Mouse (Mus musculus): Measurements from ENCODE around the gene Lyz2. TPM values are rescaled to one million over a fixed set of nuclear protein-coding genes. Genes with fewer than 3 reads are reported as not detected.

Lyz2 gene
- 12.8 and 13.7 TPM in 2 replicates for polyA plus RNA-seq (2014; fragmentation: Nextera tagmentation; extraction: Ambion mirVana)

GRCm38 (mm10) chr10:117282049-117282448, at the start of gene Lyz2:
Gene Lyz2, minus strand, starts transcription at chr10:117282321.
- ATAC-seq (ENCODE audit: low FRiP score) (no peak), DNase-seq (ENCODE audit: low spot score, missing footprints) (no peak)
- Histone ChIP-seq H3K27ac (ENCODE audit: low read depth, low read length) (no peak within 1 kb of the TSS), H3K4me2 (no peak within 1 kb of the TSS), H3K27me3 (ENCODE audit: control insufficient read depth, insufficient read depth, low read length) (no peaks in the 10 kb centered on the region), H3K4me3 (ENCODE audit: low read depth, low read length) (no peak within 1 kb of the TSS), H3K36me3 (ENCODE audit: control insufficient read depth, insufficient read depth, low read length) (no peaks in the 10 kb centered on the region), H3K9ac (ENCODE audit: low read length) (no peak within 1 kb of the TSS), H3K4me1 (ENCODE audit: control insufficient read depth, insufficient read depth, low read length) (no peaks in the 10 kb centered on the region), H3K9me3 (ENCODE audit: control insufficient read depth, low read length) (no peaks in the 10 kb centered on the region)
- 70% methylated on average over 4 of the region's 4 CpGs for WGBS

- WGBS = 83% methylated on average over 5 of the region's 5 CpGs
- Histone ChIP-seq H3K4me3 (ENCODE audit: low read depth, low read length) (no peak overlapping the region), H3K36me3 (ENCODE audit: control insufficient read depth, insufficient read depth, low read length) (no peaks in the 10 kb centered on the region), H3K9ac (ENCODE audit: low read length) (no peak overlapping the region), H3K4me1 (ENCODE audit: control insufficient read depth, insufficient read depth, low read length) (no peaks in the 10 kb centered on the region), H3K27me3 (ENCODE audit: control insufficient read depth, insufficient read depth, low read length) (no peaks in the 10 kb centered on the region), H3K4me2 (no peak overlapping the region), H3K27ac (ENCODE audit: low read depth, low read length) (no peak overlapping the region), H3K9me3 (ENCODE audit: control insufficient read depth, low read length) (no peaks in the 10 kb centered on the region)
- no peak for DNase-seq (ENCODE audit: low spot score, missing footprints)
- no peak for ATAC-seq (ENCODE audit: low FRiP score)
Measured at GRCm38 (mm10) chr10:117330521-117330920, 48.4 kb upstream of the Lyz2 start.

- no peaks in the 10 kb centered on the region for H3K4me1 ChIP-seq (ENCODE audit: control insufficient read depth, insufficient read depth, low read length)
- no peaks in the 10 kb centered on the region for H3K36me3 ChIP-seq (ENCODE audit: control insufficient read depth, insufficient read depth, low read length)
- no peak overlapping the region for H3K27ac ChIP-seq (ENCODE audit: low read depth, low read length)
- no peak overlapping the region for H3K4me2 ChIP-seq
- no peak overlapping the region for H3K9ac ChIP-seq (ENCODE audit: low read length)
- ATAC-seq (ENCODE audit: low FRiP score) (no peak), DNase-seq (ENCODE audit: low spot score, missing footprints) (no peak)
- H3K9me3 ChIP-seq (ENCODE audit: control insufficient read depth, low read length) = no peaks in the 10 kb centered on the region
- no peak overlapping the region for H3K4me3 ChIP-seq (ENCODE audit: low read depth, low read length)
- WGBS = 92% methylated on average over 7 of the region's 7 CpGs
- H3K27me3 ChIP-seq (ENCODE audit: control insufficient read depth, insufficient read depth, low read length) = no peaks in the 10 kb centered on the region
Measured at GRCm38 (mm10) chr10:117323782-117324181, 41.7 kb upstream of the Lyz2 start.

- Histone ChIP-seq H3K27ac (ENCODE audit: low read depth, low read length) (no peak overlapping the region), H3K36me3 (ENCODE audit: control insufficient read depth, insufficient read depth, low read length) (no peaks in the 10 kb centered on the region), H3K4me2 (no peak overlapping the region), H3K27me3 (ENCODE audit: control insufficient read depth, insufficient read depth, low read length) (no peaks in the 10 kb centered on the region), H3K4me3 (ENCODE audit: low read depth, low read length) (no peak overlapping the region), H3K9ac (ENCODE audit: low read length) (no peak overlapping the region), H3K9me3 (ENCODE audit: control insufficient read depth, low read length) (no peaks in the 10 kb centered on the region), H3K4me1 (ENCODE audit: control insufficient read depth, insufficient read depth, low read length) (no peaks in the 10 kb centered on the region)
- 93% methylated on average over 5 of the region's 5 CpGs for WGBS
- no peak for ATAC-seq (ENCODE audit: low FRiP score)
- no peak for DNase-seq (ENCODE audit: low spot score, missing footprints)
Measured at GRCm38 (mm10) chr10:117322630-117323029, 40.5 kb upstream of the Lyz2 start.

GRCm38 (mm10) chr10:117320571-117320981, 38.5 kb upstream of the Lyz2 start:
- Histone ChIP-seq H3K9me3 (ENCODE audit: control insufficient read depth, low read length) (no peaks in the 10 kb centered on the region), H3K4me2 (no peak overlapping the region), H3K4me3 (ENCODE audit: low read depth, low read length) (no peak overlapping the region), H3K4me1 (ENCODE audit: control insufficient read depth, insufficient read depth, low read length) (no peaks in the 10 kb centered on the region), H3K27me3 (ENCODE audit: control insufficient read depth, insufficient read depth, low read length) (no peaks in the 10 kb centered on the region), H3K27ac (ENCODE audit: low read depth, low read length) (no peak overlapping the region), H3K36me3 (ENCODE audit: control insufficient read depth, insufficient read depth, low read length) (no peaks in the 10 kb centered on the region), H3K9ac (ENCODE audit: low read length) (no peak overlapping the region)
- DNase-seq (ENCODE audit: low spot score, missing footprints) (no peak), ATAC-seq (ENCODE audit: low FRiP score) (no peak)
- 71% methylated on average over 3 of the region's 3 CpGs for WGBS

- Histone ChIP-seq H3K9me3 (ENCODE audit: control insufficient read depth, low read length) (no peaks in the 10 kb centered on the region), H3K27me3 (ENCODE audit: control insufficient read depth, insufficient read depth, low read length) (no peaks in the 10 kb centered on the region), H3K4me1 (ENCODE audit: control insufficient read depth, insufficient read depth, low read length) (no peaks in the 10 kb centered on the region), H3K9ac (ENCODE audit: low read length) (no peak overlapping the region), H3K36me3 (ENCODE audit: control insufficient read depth, insufficient read depth, low read length) (no peaks in the 10 kb centered on the region), H3K27ac (ENCODE audit: low read depth, low read length) (no peak overlapping the region), H3K4me3 (ENCODE audit: low read depth, low read length) (no peak overlapping the region), H3K4me2 (no peak overlapping the region)
- 95% methylated on average over 11 of the region's 11 CpGs for WGBS
- DNase-seq (ENCODE audit: low spot score, missing footprints) = no peak
- ATAC-seq (ENCODE audit: low FRiP score) = no peak
Measured at GRCm38 (mm10) chr10:117316391-117316790, 34.3 kb upstream of the Lyz2 start.

GRCm38 (mm10) chr10:117313133-117313532, 31.0 kb upstream of the Lyz2 start:
- ATAC-seq (ENCODE audit: low FRiP score) (no peak), DNase-seq (ENCODE audit: low spot score, missing footprints) (no peak)
- H3K4me3 ChIP-seq (ENCODE audit: low read depth, low read length) = no peak overlapping the region
- 85% methylated on average over 2 of the region's 2 CpGs for WGBS
- H3K9ac ChIP-seq (ENCODE audit: low read length) = no peak overlapping the region
- no peak overlapping the region for H3K27ac ChIP-seq (ENCODE audit: low read depth, low read length)
- no peaks in the 10 kb centered on the region for H3K36me3 ChIP-seq (ENCODE audit: control insufficient read depth, insufficient read depth, low read length)
- no peaks in the 10 kb centered on the region for H3K9me3 ChIP-seq (ENCODE audit: control insufficient read depth, low read length)
- H3K27me3 ChIP-seq (ENCODE audit: control insufficient read depth, insufficient read depth, low read length) = no peaks in the 10 kb centered on the region
- no peak overlapping the region for H3K4me2 ChIP-seq
- H3K4me1 ChIP-seq (ENCODE audit: control insufficient read depth, insufficient read depth, low read length) = no peaks in the 10 kb centered on the region

GRCm38 (mm10) chr10:117312168-117312567, 30.0 kb upstream of the Lyz2 start:
- DNase-seq (ENCODE audit: low spot score, missing footprints) (no peak), ATAC-seq (ENCODE audit: low FRiP score) (no peak)
- H3K36me3 ChIP-seq (ENCODE audit: control insufficient read depth, insufficient read depth, low read length) = no peaks in the 10 kb centered on the region
- H3K4me3 ChIP-seq (ENCODE audit: low read depth, low read length) = no peak overlapping the region
- 78% methylated on average over 8 of the region's 8 CpGs for WGBS
- H3K27me3 ChIP-seq (ENCODE audit: control insufficient read depth, insufficient read depth, low read length) = no peaks in the 10 kb centered on the region
- no peaks in the 10 kb centered on the region for H3K9me3 ChIP-seq (ENCODE audit: control insufficient read depth, low read length)
- H3K4me1 ChIP-seq (ENCODE audit: control insufficient read depth, insufficient read depth, low read length) = no peaks in the 10 kb centered on the region
- no peak overlapping the region for H3K27ac ChIP-seq (ENCODE audit: low read depth, low read length)
- no peak overlapping the region for H3K4me2 ChIP-seq
- no peak overlapping the region for H3K9ac ChIP-seq (ENCODE audit: low read length)

GRCm38 (mm10) chr10:117304371-117304770, 22.2 kb upstream of the Lyz2 start:
- Histone ChIP-seq H3K36me3 (ENCODE audit: control insufficient read depth, insufficient read depth, low read length) (no peaks in the 10 kb centered on the region), H3K4me3 (ENCODE audit: low read depth, low read length) (no peak overlapping the region), H3K27ac (ENCODE audit: low read depth, low read length) (no peak overlapping the region), H3K9ac (ENCODE audit: low read length) (no peak overlapping the region), H3K27me3 (ENCODE audit: control insufficient read depth, insufficient read depth, low read length) (no peaks in the 10 kb centered on the region), H3K9me3 (ENCODE audit: control insufficient read depth, low read length) (no peaks in the 10 kb centered on the region), H3K4me1 (ENCODE audit: control insufficient read depth, insufficient read depth, low read length) (no peaks in the 10 kb centered on the region), H3K4me2 (no peak overlapping the region)
- WGBS = 95% methylated on average over 5 of the region's 5 CpGs
- DNase-seq (ENCODE audit: low spot score, missing footprints) (no peak), ATAC-seq (ENCODE audit: low FRiP score) (no peak)

GRCm38 (mm10) chr10:117301688-117302087, 19.6 kb upstream of the Lyz2 start:
- Histone ChIP-seq H3K4me2 (no peak overlapping the region), H3K36me3 (ENCODE audit: control insufficient read depth, insufficient read depth, low read length) (no peaks in the 10 kb centered on the region), H3K9ac (ENCODE audit: low read length) (no peak overlapping the region), H3K27ac (ENCODE audit: low read depth, low read length) (no peak overlapping the region), H3K4me1 (ENCODE audit: control insufficient read depth, insufficient read depth, low read length) (no peaks in the 10 kb centered on the region), H3K27me3 (ENCODE audit: control insufficient read depth, insufficient read depth, low read length) (no peaks in the 10 kb centered on the region), H3K9me3 (ENCODE audit: control insufficient read depth, low read length) (no peaks in the 10 kb centered on the region), H3K4me3 (ENCODE audit: low read depth, low read length) (no peak overlapping the region)
- 89% methylated on average over 1 of the region's 1 CpGs for WGBS
- ATAC-seq (ENCODE audit: low FRiP score) = no peak
- DNase-seq (ENCODE audit: low spot score, missing footprints) = no peak

Data from midbrain, embryonic 11.5 days (tissue).